Mouse (Mus musculus) bone marrow macrophage, adult 2 months (primary cell): Measurements from ENCODE around the gene Kirrel.

Source experiments
- CTCF ChIP-seq: IDR thresholded peaks from 2 replicates; pipeline ENCODE4 v1.5.1; 2012; ENCODE audit warnings: low read depth, mild to moderate bottlenecking, low read length, moderate library complexity
- POLR2A ChIP-seq: IDR thresholded peaks from 2 replicates; pipeline ENCODE4 v1.6.1; 2012; ENCODE audit warnings: mild to moderate bottlenecking, low read depth, low read length, borderline replicate concordance

- TF ChIP-seq CTCF = no peak
- TF ChIP-seq POLR2A = no peak
Observed at GRCm38 (mm10) chr3:87079751-87080150, 94.8 kb downstream of the Kirrel start.
